13 mouse cellular contexts compared by ENCODE assay signal in the genomic region with DNA sequence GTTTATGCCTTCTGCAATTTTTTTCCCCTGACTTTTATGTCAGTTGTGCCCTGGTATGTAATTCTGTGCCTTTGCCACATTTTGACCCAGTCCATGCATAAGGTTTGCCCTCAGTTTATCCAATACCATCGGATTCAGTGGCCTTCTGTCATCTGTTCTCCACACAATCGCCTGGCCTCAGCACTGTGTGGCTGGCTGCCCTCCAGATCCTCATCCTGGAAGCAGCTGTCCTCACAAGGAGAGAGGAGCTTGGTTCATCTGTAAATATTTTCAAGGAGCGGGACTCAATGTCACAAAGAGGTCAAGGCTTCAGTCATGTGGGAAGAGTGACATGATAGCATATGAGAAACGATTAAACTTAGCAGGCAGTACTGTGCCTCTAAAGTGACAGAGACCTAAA. TPM values are rescaled to one million over a fixed set of nuclear protein-coding genes. Genes with fewer than 3 reads are reported as not detected.
DNase-seq lines count a peak whose midpoint lies in the region; ATAC-seq lines count a peak whose summit lies in the region.
"Had no signal": no experiment of that assay in that cellular context is flagged by ENCODE, and none has a peak within 500 bp of the region (broad histone marks: within the 10 kb centered on the region; RNA-seq: fewer than 3 reads in every experiment).

No protein-coding gene starts in this region.

- WGBS in heart, embryonic 11.5 days (ENCODE audit: insufficient replicate concordance), result 46% methylated on average over 4 of the region's 4 CpGs
- WGBS in midbrain, embryonic 10.5 days, result 87% methylated on average over 4 of the region's 4 CpGs

- peak; percentile 10 for DNase-seq in lung, postnatal 10 days
- no peak for DNase-seq in lung, adult 18-20 months
- peak; percentile 80 to 82 for DNase-seq in cerebellum, adult 18-20 months
- DNase-seq in lung, postnatal 36 days, result peak; percentile 16
- DNase-seq in thymus, postnatal 10 days (ENCODE audit: low spot score in 2 of 2), result no peak
- DNase-seq in kidney, postnatal 10 days, result no peak
- DNase-seq in midbrain, embryonic 10.5 days (ENCODE audit: low spot score), result no peak
- DNase-seq: adrenal gland, postnatal 14 days had no signal

- peak overlapping the region; percentile 3; the same call in 1 of the 2 replicates for H3K27ac ChIP-seq in heart, embryonic 11.5 days (ENCODE audit: low read depth, low read length)
- no peak overlapping the region for H3K27ac ChIP-seq in midbrain, embryonic 10.5 days (replicated peaks)
- H3K27ac ChIP-seq: midbrain, embryonic 12.5 days; neural tube, embryonic 13.5 days had no signal

- no peaks in the 10 kb centered on the region for H3K9me3 ChIP-seq in heart, embryonic 11.5 days (replicated peaks; ENCODE audit: control insufficient read depth, low read length)
- no peaks in the 10 kb centered on the region for H3K9me3 ChIP-seq in midbrain, embryonic 10.5 days (replicated peaks)
- H3K9me3 ChIP-seq: midbrain, embryonic 12.5 days; neural tube, embryonic 13.5 days had no signal

- H3K36me3 ChIP-seq in heart, embryonic 11.5 days (ENCODE audit: control insufficient read depth, insufficient read depth, low read length), result no peaks in the 10 kb centered on the region
- H3K36me3 ChIP-seq in midbrain, embryonic 10.5 days, result no peaks in the 10 kb centered on the region
- H3K36me3 ChIP-seq: midbrain, embryonic 12.5 days; neural tube, embryonic 13.5 days had no signal

- H3K9ac ChIP-seq in heart, embryonic 11.5 days (ENCODE audit: low read depth, low read length), result no peak overlapping the region
- H3K9ac ChIP-seq: midbrain, embryonic 12.5 days; neural tube, embryonic 13.5 days had no signal

- H3K27me3 ChIP-seq in heart, embryonic 11.5 days (ENCODE audit: control insufficient read depth, insufficient read depth, low read length), result no peaks in the 10 kb centered on the region; the same call in 1 of the 2 replicates
- peaks cover 28% of the 10 kb centered on the region for H3K27me3 ChIP-seq in midbrain, embryonic 10.5 days (ENCODE audit: low read depth, poor library complexity, severe bottlenecking)

- no peak for ATAC-seq in heart, embryonic 11.5 days (replicated peaks; ENCODE audit: insufficient number of reproducible peaks, low FRiP score, low TSS enrichment)
- ATAC-seq: intestine, embryonic 16.5 days had no signal

- H3K4me1 ChIP-seq in heart, embryonic 11.5 days (ENCODE audit: control insufficient read depth, insufficient read depth, low read length), result peaks cover 4% of the 10 kb centered on the region
- H3K4me1 ChIP-seq in midbrain, embryonic 10.5 days, result peaks cover 16% of the 10 kb centered on the region

- no peak overlapping the region for H3K4me3 ChIP-seq in heart, embryonic 11.5 days (ENCODE audit: low read depth, low read length)
- H3K4me3 ChIP-seq in midbrain, embryonic 10.5 days, result no peak overlapping the region
- H3K4me3 ChIP-seq: midbrain, embryonic 12.5 days; neural tube, embryonic 13.5 days had no signal

- no peak overlapping the region for H3K4me2 ChIP-seq in heart, embryonic 11.5 days
- H3K4me2 ChIP-seq: midbrain, embryonic 12.5 days; neural tube, embryonic 13.5 days had no signal

RNA-seq across cellular contexts. Expression of gene Kcnj3, which starts 3.7 kb away (rescaled TPM):
- polyA plus RNA-seq in heart, embryonic 11.5 days (2014; fragmentation: Nextera tagmentation; extraction: Ambion mirVana), result 6.4 and 8.7 TPM in 2 replicates
- 0.30 and 0.31 TPM in 2 replicates for polyA plus RNA-seq in midbrain, embryonic 10.5 days (2016; fragmentation: Nextera tagmentation; extraction: Ambion mirVana)
- polyA plus RNA-seq: liver, embryonic 16.5 days had no signal

Comparison
In these comparisons a context has a peak if more than half of its experiments do, and no peak if none do; other contexts are left out.
1. DNase-seq: peak in lung, postnatal 10 days (single experiment), cerebellum, adult 18-20 months (2 of 2) and lung, postnatal 36 days (single experiment); none in lung, adult 18-20 months (0 of 2), thymus, postnatal 10 days (0 of 2), kidney, postnatal 10 days (single experiment) and midbrain, embryonic 10.5 days (single experiment).